Mouse (Mus musculus) small intestine, adult 2 months (tissue): ENCODE results near the gene Ppp4r4. TPM values are rescaled to one million over a fixed set of nuclear protein-coding genes. Genes with fewer than 3 reads are reported as not detected.
"Not testable (repeated sequence)": the region's sequence is repeated elsewhere in the genome, so short reads cannot be mapped to it uniquely, and the experiment has no call there.

Source experiments
- H3K27ac ChIP-seq: fragments of 200-500 bp; 2 replicates; pipeline ENCODE4 v1.5.1; 2012; ENCODE audit warnings: low read depth, low read length, control low read depth, inconsistent platforms; ENCODE audit not compliant: insufficient read depth
- H3K27me3 ChIP-seq: fragments of 200-500 bp; 2 replicates; pipeline ENCODE4 v1.6.1; 2012; ENCODE audit warnings: mild to moderate bottlenecking, moderate library complexity, low read length, inconsistent platforms; ENCODE audit not compliant: control insufficient read depth, insufficient read depth
- H3K36me3 ChIP-seq: fragments of 200-500 bp; 2 replicates; pipeline ENCODE4 v1.6.1; 2012; ENCODE audit warnings: mild to moderate bottlenecking, low read length, control low read depth, inconsistent platforms; ENCODE audit not compliant: control insufficient read depth, insufficient read depth
- H3K4me1 ChIP-seq: fragments of 200-500 bp; 2 replicates; pipeline ENCODE4 v1.6.1; 2012; ENCODE audit warnings: low read length, inconsistent platforms, mixed read lengths; ENCODE audit not compliant: control insufficient read depth, insufficient read depth, insufficient read length
- H3K4me3 ChIP-seq: fragments of 200-500 bp; 2 replicates; pipeline ENCODE4 v1.5.1; 2012; ENCODE audit warnings: low read depth, mild to moderate bottlenecking, control low read depth, inconsistent platforms, low read length, moderate library complexity
- CTCF ChIP-seq: fragments of 200-500 bp; IDR thresholded peaks from 2 replicates; pipeline ENCODE4 v1.5.1; 2012; ENCODE audit warnings: low read depth, mild to moderate bottlenecking, control low read depth, inconsistent platforms, low read length, moderate library complexity, mixed read lengths; ENCODE audit not compliant: insufficient replicate concordance, insufficient read length; ENCODE audit errors: extremely low read depth
- POLR2A ChIP-seq: fragments of 200-500 bp; IDR thresholded peaks from 2 replicates; pipeline ENCODE4 v1.6.1; 2012; ENCODE audit warnings: low read depth, mild to moderate bottlenecking, control low read depth, inconsistent platforms, low read length, moderate library complexity
- WGBS: fragments of 180-500 bp; shearing (Covaris S2); methylation state at CpG from one replicate; pipeline ENCODE4 v1.1.7; 2018; 5-methylcytosine and 5-hydroxymethylcytosine counted together
- polyA plus RNA-seq: library from polyadenylated mRNA; depleted of rRNA; stranded (reverse); fragments of >200 nt; gene quantifications from 2 replicates; pipeline ENCODE4 v1.2.3, GENCODE M21; 2012

Gene Ppp4r4
- polyA plus RNA-seq, 1 experiment, result 0.24 TPM

- H3K27ac ChIP-seq, result no peak overlapping the region
- no peaks in the 10 kb centered on the region for H3K4me1 ChIP-seq
- H3K27me3 ChIP-seq, result no peaks in the 10 kb centered on the region
- H3K4me3 ChIP-seq, result no peak overlapping the region
- TF ChIP-seq CTCF, result no peak
- TF ChIP-seq POLR2A, result no peak
- 55% methylated on average over 2 of the region's 2 CpGs for WGBS
- H3K36me3 ChIP-seq, result no peaks in the 10 kb centered on the region
Observed at GRCm38 (mm10) chr12:103552506-103552905, 20.4 kb downstream of the Ppp4r4 start.

- no peaks in the 10 kb centered on the region for H3K27me3 ChIP-seq
- 82% methylated on average over 3 of the region's 3 CpGs for WGBS
- H3K36me3 ChIP-seq, result no peaks in the 10 kb centered on the region
- TF ChIP-seq POLR2A, result no peak
- TF ChIP-seq CTCF, result peak; percentile 26; the same call in 1 of the 2 replicates
- H3K27ac ChIP-seq, result no peak overlapping the region
- H3K4me3 ChIP-seq, result no peak overlapping the region
- H3K4me1 ChIP-seq, result no peaks in the 10 kb centered on the region
Observed at GRCm38 (mm10) chr12:103553497-103553896, 21.4 kb downstream of the Ppp4r4 start.

- WGBS, result 81% methylated on average over 5 of the region's 5 CpGs
- TF ChIP-seq POLR2A (no peak), CTCF (no peak)
Observed at GRCm38 (mm10) chr12:103556856-103557255, 24.8 kb downstream of the Ppp4r4 start.

GRCm38 (mm10) chr12:103564726-103565125 lies 32.6 kb downstream of the Ppp4r4 start:
- no peaks in the 10 kb centered on the region for H3K36me3 ChIP-seq
- no peaks in the 10 kb centered on the region for H3K27me3 ChIP-seq
- H3K4me3 ChIP-seq, result no peak overlapping the region
- H3K4me1 ChIP-seq, result no peaks in the 10 kb centered on the region
- H3K27ac ChIP-seq, result no peak overlapping the region
- TF ChIP-seq CTCF, result no peak
- TF ChIP-seq POLR2A, result no peak
- WGBS, result 73% methylated on average over 1 of the region's 1 CpGs

More at GRCm38 (mm10) chr12:103556856-103557255, 24.8 kb downstream of the Ppp4r4 start:
- H3K36me3 ChIP-seq, result no peaks in the 10 kb centered on the region
- no peaks in the 10 kb centered on the region for H3K27me3 ChIP-seq
- no peaks in the 10 kb centered on the region for H3K4me1 ChIP-seq
- H3K4me3 ChIP-seq, result no peak overlapping the region
- no peak overlapping the region for H3K27ac ChIP-seq

GRCm38 (mm10) chr12:103565151-103565550 lies 33.1 kb downstream of the Ppp4r4 start:
- H3K27me3 ChIP-seq, result no peaks in the 10 kb centered on the region
- no peaks in the 10 kb centered on the region for H3K4me1 ChIP-seq
- no peaks in the 10 kb centered on the region for H3K36me3 ChIP-seq
- no peak overlapping the region for H3K4me3 ChIP-seq
- no peak overlapping the region for H3K27ac ChIP-seq
- TF ChIP-seq POLR2A, result no peak
- no peak for TF ChIP-seq CTCF
- WGBS, result 80% methylated on average over 7 of the region's 7 CpGs

GRCm38 (mm10) chr12:103567129-103567528 lies 35.0 kb downstream of the Ppp4r4 start:
- Histone ChIP-seq H3K4me3 (no peak overlapping the region), H3K27me3 (no peaks in the 10 kb centered on the region), H3K4me1 (no peaks in the 10 kb centered on the region), H3K36me3 (no peaks in the 10 kb centered on the region), H3K27ac (no peak overlapping the region)
- TF ChIP-seq POLR2A (no peak), CTCF (no peak)
- whole genome bisulfite sequencing, result 50% methylated on average over 3 of the region's 3 CpGs

- no peaks in the 10 kb centered on the region for H3K36me3 ChIP-seq
- H3K4me3 ChIP-seq, result no peak overlapping the region
- 33% methylated on average over 6 of the region's 6 CpGs for WGBS
- H3K4me1 ChIP-seq, result no peaks in the 10 kb centered on the region
- TF ChIP-seq POLR2A (no peak), CTCF (no peak)
- no peak overlapping the region for H3K27ac ChIP-seq
- H3K27me3 ChIP-seq, result no peaks in the 10 kb centered on the region
Observed at GRCm38 (mm10) chr12:103569690-103570089, 37.6 kb downstream of the Ppp4r4 start.

GRCm38 (mm10) chr12:103578148-103578547 lies 46.1 kb downstream of the Ppp4r4 start:
- WGBS, result 92% methylated on average over 6 of the region's 6 CpGs

More at GRCm38 (mm10) chr12:103578148-103578547, 46.1 kb downstream of the Ppp4r4 start:
- H3K27me3 ChIP-seq, H3K27ac ChIP-seq, H3K36me3 ChIP-seq, H3K4me1 ChIP-seq, H3K4me3 ChIP-seq: not testable (repeated sequence)
